Mouse (Mus musculus) olfactory bulb, adult 2 months (tissue): ENCODE data around the gene Adm2. TPM values are rescaled to one million over a fixed set of nuclear protein-coding genes. Genes with fewer than 3 reads are reported as not detected.
A peak's percentile ranks its signal among the peaks of the same experiment; 100 is the strongest.

ENCODE experiments used
- H3K27ac ChIP-seq: fragments of 200-500 bp; 2 replicates; pipeline ENCODE4 v1.5.1; 2012; ENCODE audit warnings: low read depth, low read length; ENCODE audit not compliant: insufficient read depth
- H3K4me1 ChIP-seq: fragments of 200-500 bp; 2 replicates; pipeline ENCODE4 v1.6.1; 2012; ENCODE audit warnings: low read length; ENCODE audit not compliant: control insufficient read depth, insufficient read depth
- H3K4me3 ChIP-seq: fragments of 200-500 bp; 2 replicates; pipeline ENCODE4 v1.5.1; 2012; ENCODE audit warnings: mild to moderate bottlenecking, low read depth, low read length, moderate library complexity; ENCODE audit not compliant: insufficient read depth
- CTCF ChIP-seq: fragments of 200-500 bp; IDR thresholded peaks from 2 replicates; pipeline ENCODE4 v1.5.1; 2012; ENCODE audit warnings: low read depth, mild to moderate bottlenecking, low read length, moderate library complexity; ENCODE audit not compliant: insufficient read depth
- POLR2A ChIP-seq: fragments of 200-500 bp; IDR thresholded peaks from 2 replicates; pipeline ENCODE4 v1.6.1; 2012; ENCODE audit warnings: mild to moderate bottlenecking, low read depth, low read length, moderate library complexity; ENCODE audit not compliant: insufficient read depth
- WGBS: fragments of 180-500 bp; shearing (Covaris S2); methylation state at CpG from one replicate; pipeline ENCODE4 v1.1.7; 2018; 5-methylcytosine and 5-hydroxymethylcytosine counted together
- polyA plus RNA-seq: library from polyadenylated mRNA; stranded (reverse); fragments of >200 nt; gene quantifications from 2 replicates; pipeline ENCODE4 v1.2.4, GENCODE M21; 2012; ENCODE audit warnings: low replicate concordance; ENCODE audit not compliant: missing spikeins, insufficient read depth, insufficient read length

Adm2 gene
- polyA plus RNA-seq, 1 experiment = not detected

DNA sequence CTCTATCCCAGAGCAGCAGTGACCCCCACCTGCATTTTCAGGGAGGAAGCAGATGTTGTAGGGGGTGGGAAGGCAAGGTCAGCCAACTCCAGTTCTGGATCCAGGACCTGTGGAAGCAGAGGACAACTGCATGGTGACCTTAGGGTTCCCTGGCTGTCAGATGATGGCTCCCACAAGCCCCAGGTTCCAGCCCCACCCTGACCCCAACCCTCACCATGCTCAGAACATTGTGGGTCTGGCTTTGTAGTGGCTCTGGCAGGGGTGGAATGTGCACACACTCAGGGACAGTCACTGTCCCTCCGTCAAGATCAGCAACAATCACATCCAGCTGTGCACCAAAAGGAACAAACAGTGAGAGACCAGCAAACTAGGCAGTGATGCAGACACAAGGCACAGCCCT lies 16.6 kb upstream of the Adm2 start:
- Histone ChIP-seq H3K27ac (no peak overlapping the region), H3K4me1 (peaks cover 31% of the 10 kb centered on the region), H3K4me3 (no peak overlapping the region)
- no peak for TF ChIP-seq POLR2A
- TF ChIP-seq CTCF = no peak
- WGBS = 72% methylated on average over 1 of the region's 1 CpGs

DNA sequence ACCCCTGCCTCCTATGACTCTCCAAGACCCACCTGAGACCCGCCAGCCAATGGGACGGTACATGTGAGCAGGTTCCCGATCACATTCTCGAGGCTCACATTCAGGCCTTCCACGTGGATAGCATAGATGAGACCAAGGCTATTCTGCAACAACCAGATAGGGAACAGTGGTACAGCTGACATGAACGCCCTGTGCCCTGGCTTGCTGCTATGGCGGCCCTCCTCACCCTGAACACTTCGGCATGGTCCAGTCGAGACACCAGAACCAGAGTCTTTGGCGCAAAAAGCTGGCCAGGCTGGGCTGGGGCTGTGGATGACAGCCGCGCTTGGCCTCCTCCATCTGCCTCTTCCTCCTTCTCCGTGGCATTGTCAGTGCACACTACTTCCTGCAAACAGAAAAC lies 15.1 kb upstream of the Adm2 start:
- H3K4me1 ChIP-seq = peaks cover 39% of the 10 kb centered on the region
- WGBS = 89% methylated on average over 13 of the region's 13 CpGs
- TF ChIP-seq POLR2A (no peak), CTCF (no peak)
- H3K27ac ChIP-seq = no peak overlapping the region
- no peak overlapping the region for H3K4me3 ChIP-seq

DNA sequence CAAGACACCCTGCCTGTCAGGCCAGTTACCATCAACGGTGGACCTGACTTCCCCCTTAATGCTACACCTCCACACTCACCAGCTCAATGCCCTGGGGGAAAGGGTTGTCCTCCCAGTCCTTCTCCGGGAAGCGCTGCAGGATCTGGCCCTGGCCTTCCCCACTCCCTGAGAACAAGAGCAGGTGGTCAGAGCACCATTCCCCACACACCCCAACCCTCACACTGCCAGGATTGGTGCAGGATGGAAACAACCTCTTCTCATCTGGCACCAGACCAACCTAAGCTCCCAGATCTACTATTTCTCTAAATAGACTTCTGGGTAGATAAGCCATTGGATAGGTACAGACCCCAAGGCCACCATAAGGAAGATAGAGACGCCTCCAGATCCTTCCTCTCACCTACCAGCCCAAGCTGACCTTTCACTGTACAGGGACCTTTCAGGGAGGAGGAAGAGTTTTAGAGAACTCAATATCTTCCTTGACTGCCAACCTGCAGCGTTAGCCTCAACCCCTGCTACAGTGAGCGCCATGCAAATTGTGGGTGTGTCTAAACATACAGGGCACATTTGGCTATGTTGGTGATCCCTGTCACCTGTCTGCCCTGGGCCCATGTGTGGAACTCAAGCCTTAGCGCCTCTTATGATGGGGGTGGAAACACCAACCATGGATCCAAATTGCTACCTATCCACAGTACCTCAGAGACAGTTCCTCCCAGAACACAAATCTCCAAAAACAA lies 13.9 kb upstream of the Adm2 start:
- H3K4me3 ChIP-seq = no peak overlapping the region
- peaks cover 48% of the 10 kb centered on the region for H3K4me1 ChIP-seq
- TF ChIP-seq CTCF (no peak), POLR2A (no peak)
- H3K27ac ChIP-seq = no peak overlapping the region
- 77% methylated on average over 7 of the region's 7 CpGs for WGBS

DNA sequence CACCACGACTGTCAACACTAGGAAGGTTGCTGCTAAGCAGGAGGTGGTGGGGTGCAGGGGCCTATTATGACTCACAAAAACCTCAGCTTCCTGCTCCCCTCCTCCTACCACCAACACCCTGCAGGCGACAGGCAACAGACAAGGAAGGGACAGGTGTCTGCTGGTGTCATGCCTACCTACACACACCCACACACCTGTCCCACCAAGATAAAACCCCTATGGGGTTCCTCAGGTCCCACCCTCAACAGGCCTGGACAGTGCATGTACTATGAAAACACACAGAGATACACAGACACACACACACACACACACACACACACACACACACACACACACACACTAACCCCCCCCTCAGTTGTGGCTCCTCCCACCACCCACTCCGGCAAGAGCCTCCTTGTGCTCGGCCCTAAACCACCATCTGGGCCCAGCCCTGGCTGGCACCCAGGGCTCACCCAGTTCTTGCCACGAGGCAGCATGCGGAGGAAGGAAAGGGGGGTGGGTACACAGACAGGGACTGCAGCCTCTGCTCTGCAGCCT lies 12.5 kb upstream of the Adm2 start:
- Histone ChIP-seq H3K4me1 (peaks cover 55% of the 10 kb centered on the region), H3K4me3 (no peak overlapping the region), H3K27ac (peak overlapping the region; percentile 57)
- 12% methylated on average over 6 of the region's 6 CpGs for WGBS
- TF ChIP-seq CTCF (no peak), POLR2A (no peak)

DNA sequence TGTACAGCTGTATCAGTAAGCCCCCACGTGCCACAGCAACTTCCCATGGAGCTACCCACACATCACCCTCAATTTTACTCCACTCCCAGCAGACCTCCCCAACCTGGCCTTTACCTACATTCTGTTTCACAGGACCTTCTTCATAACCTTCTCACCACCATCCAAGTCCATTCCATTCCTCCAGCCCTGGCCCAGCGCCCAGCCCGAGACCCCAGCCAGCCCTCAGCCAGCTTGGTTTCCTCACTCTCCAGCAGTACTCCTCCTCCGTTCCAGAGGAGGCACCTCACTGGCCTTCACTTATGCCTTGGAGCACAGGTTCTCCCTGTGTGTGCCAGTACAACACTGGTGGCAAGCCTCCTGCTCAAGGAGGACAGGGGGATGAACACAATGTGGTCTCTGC lies 9.2 kb upstream of the Adm2 start:
- WGBS = 55% methylated on average over 4 of the region's 4 CpGs
- Histone ChIP-seq H3K4me1 (peaks cover 49% of the 10 kb centered on the region), H3K4me3 (no peak overlapping the region), H3K27ac (no peak overlapping the region)
- TF ChIP-seq CTCF (no peak), POLR2A (no peak)

DNA sequence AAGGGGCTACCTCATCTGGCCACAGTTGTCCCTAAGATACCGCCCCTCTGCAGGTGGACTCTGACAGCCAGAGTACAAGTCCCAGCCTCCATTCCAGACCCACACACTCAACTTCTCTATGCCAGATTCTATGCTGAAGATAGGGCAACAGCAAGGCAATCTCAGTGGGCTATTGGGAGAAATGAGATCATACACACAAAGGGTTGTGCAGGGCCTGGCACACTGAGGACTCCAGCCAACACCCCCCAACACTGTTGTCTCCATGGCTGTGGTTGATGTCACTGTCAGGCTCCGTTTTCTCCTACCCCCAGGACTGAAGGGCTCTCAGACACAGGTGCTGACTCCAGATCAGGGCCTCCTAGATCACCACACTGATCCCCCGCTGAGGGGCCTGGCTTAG lies 8.4 kb upstream of the Adm2 start:
- 30% methylated on average over 3 of the region's 3 CpGs for WGBS
- H3K27ac ChIP-seq = no peak overlapping the region
- TF ChIP-seq CTCF (no peak), POLR2A (no peak)

DNA sequence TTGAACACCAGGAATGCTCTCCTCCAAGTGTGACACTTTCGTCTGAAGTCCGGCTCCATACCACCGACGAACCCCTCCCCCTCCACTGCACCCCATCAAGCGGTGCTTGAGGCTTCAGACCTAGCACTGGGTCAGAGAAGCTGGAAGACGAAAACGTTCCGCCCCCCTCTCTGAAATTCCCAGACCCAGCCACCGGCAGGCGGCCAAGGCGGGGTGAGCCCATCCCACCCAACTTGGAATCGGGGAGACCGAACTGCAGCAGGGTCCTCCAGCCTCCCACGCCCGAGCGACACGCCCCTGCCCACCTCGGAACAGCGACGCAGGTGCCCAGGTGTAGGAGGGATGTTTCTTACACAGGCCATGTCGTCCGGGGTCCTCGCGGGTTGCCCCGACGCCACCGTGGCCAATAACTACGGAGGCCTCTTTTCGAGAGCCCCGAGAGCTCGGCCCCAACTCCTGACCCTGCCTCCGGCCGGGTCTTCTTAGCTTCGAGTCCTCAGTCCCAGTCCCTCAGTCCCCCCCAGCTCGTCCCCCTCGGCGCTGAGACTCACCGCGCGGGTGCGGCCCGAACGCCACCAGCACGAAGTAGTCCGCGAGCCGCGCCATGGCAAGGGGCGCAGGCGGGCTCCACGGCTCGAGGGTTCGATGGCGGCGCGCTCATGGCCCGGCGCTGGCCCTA lies 7.9 kb upstream of the Adm2 start:
- H3K27ac ChIP-seq = no peak overlapping the region
- TF ChIP-seq POLR2A (no peak), CTCF (no peak)
- under 1% methylated on average over 58 of the region's 58 CpGs for WGBS
- H3K4me1 ChIP-seq = peaks cover 40% of the 10 kb centered on the region
- H3K4me3 ChIP-seq = peak overlapping the region; percentile 86

More for the DNA sequence above, 8.4 kb upstream of the Adm2 start:
- H3K4me1 ChIP-seq = peaks cover 44% of the 10 kb centered on the region
- peak overlapping the region; percentile 86 for H3K4me3 ChIP-seq

DNA sequence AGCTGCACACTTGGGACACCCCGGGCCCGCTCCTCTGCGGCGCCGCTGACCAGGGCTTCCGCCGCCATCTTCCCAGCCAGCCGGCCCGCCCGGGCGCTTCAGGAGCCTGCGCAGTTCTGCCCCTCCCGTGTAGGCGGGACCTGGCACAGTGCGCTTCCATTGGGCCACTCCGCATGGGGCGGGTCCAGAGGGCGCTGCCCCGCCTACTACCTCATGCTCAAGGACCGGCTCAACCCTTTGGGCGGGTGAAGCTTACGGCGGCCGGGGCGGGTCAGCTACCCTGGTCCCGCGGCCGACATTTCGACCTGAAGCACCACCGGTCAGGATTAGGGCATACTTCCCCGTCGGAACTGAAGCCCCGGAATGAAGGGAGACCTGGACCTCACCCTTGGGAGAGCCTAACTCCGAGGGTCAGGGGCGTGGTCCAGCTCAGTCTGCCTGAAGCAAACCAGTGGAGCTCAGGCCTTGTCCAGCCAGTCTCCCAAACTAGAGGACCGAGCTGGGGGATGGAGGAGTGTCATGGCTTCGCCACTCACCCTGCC lies 7.3 kb upstream of the Adm2 start, which contains the start of gene Sbf1:
Sbf1 (minus strand) TSS at position 122 of the 542 bp plus-strand sequence.
- Histone ChIP-seq H3K27ac (no peak within 1 kb of the TSS), H3K4me3 (peak within 1 kb of the TSS; percentile 86), H3K4me1 (peaks cover 34% of the 10 kb centered on the region)
- under 1% methylated on average over 37 of the region's 37 CpGs for WGBS
- peak; percentile 93 for TF ChIP-seq POLR2A
- TF ChIP-seq CTCF = no peak

DNA sequence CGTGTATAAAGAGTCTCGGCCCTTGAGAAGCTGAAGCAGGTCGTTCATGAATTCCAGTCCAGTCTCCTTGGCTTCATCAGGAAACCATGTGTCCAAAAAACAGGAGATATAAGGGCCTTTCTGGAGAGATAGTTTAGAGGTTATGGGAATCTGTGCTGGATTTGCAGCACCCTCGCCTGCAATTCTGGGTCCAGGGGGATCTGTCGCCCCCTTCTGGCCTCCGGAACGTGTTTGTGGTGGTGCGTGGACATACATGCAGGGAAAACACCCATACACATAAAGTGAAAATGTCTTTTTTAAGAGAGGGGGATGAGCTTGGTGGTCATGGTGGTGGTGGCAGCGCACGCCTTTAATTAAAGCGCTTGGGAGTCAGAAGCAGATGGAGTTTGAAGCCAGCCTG lies 6.4 kb upstream of the Adm2 start:
- TF ChIP-seq POLR2A (no peak), CTCF (no peak)
- H3K4me3 ChIP-seq = no peak overlapping the region
- H3K4me1 ChIP-seq = peaks cover 28% of the 10 kb centered on the region
- no peak overlapping the region for H3K27ac ChIP-seq
- 66% methylated on average over 11 of the region's 11 CpGs for WGBS

DNA sequence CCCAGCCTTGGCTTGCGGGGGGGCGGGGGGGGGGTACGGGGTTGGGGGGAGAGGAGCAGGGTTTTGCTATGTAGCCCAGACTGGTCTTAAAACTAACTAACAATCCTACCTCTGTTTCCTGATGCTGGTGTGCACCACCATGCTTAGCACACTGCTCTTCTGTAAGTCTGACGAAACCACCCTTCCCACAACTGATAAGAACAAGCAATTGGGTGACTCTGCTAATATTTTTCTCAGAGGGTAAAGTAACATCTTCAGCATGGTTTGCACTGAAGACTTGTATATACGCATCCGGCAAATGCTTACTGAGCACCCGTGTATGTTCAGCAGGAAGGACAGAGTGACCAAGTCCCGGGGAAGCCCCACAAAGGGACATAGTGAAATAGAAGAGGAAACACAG lies 1.3 kb upstream of the Adm2 start:
- 79% methylated on average over 8 of the region's 8 CpGs for WGBS
- no peak overlapping the region for H3K4me3 ChIP-seq
- H3K4me1 ChIP-seq = peaks cover 4% of the 10 kb centered on the region; the same call in 1 of the 2 replicates
- H3K27ac ChIP-seq = no peak overlapping the region
- TF ChIP-seq POLR2A (no peak), CTCF (no peak)
